Mouse (Mus musculus): ENCODE measurements around the gene Mob2. TPM values are rescaled to one million over a fixed set of nuclear protein-coding genes. Genes with fewer than 3 reads are reported as not detected.

Gene Mob2
- 57.5 and 64.2 TPM in 2 replicates for polyA plus RNA-seq (2015; fragmentation: Nextera tagmentation; extraction: Ambion mirVana)

DNA sequence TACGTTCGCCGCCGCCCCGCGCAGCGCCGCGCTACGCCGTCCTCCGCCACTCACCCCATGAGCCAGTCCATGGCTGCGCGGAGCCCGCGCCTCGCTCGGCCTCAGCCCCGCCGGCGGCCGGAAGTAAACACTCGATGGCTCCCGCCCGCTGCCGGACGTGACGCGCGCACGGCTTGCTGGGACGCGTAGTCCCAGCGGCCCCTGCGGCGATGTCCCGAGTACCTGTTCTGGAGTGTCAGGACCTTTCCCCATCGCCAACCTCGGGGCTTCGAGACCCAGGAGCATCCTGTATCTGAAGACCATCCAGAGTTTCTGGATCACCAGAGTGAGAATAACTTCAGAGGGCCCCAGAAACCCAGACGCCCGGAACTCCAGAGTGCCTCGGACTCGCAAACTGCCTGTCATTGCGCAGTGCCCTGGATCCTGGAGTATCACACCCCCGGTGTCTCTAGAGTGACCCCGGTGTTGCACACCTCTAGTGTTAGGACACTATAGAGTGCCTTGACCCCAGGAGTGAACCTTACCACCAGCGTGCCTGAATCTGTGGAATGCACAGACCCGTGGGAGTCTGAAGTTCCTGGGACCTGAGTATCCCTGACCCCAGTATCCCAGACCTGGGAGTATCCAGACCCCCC is at the start of gene Mob2:
Mob2 (minus strand) TSS at position 135 of the 635 bp plus-strand sequence.

GRCm38 (mm10) chr7:142095183-142095931 is 34.5 kb upstream of the Mob2 start, which contains the start of gene Dusp8:
Gene Dusp8 (minus strand): TSS chr7:142095843.

Small RNA genes lying within 50 kb of the gene (microRNA-seq; reads per million reads assigned to microRNA genes)
- not detected for gene Mir3104

Other genes starting within 250 kb of the Mob2 start
- 0.04 TPM in 2 replicates for gene Muc5b, start 222.0 kb downstream of the Mob2 start, polyA plus RNA-seq (2015; fragmentation: Nextera tagmentation; extraction: Ambion mirVana)
- 32.2 and 36.2 TPM in 2 replicates for gene Tollip, start 142.6 kb downstream of the Mob2 start, polyA plus RNA-seq (2015; fragmentation: Nextera tagmentation; extraction: Ambion mirVana)
- 0.17 and 0.30 TPM in 2 replicates for gene Brsk2, start 111.3 kb downstream of the Mob2 start, polyA plus RNA-seq (2015; fragmentation: Nextera tagmentation; extraction: Ambion mirVana)
- 3.4 and 6.9 TPM in 2 replicates for gene Dusp8, start 34.8 kb upstream of the Mob2 start, polyA plus RNA-seq (2015; fragmentation: Nextera tagmentation; extraction: Ambion mirVana)
- not detected in 2 replicates for gene Gm45618, start 59.7 kb upstream of the Mob2 start, polyA plus RNA-seq (2015; fragmentation: Nextera tagmentation; extraction: Ambion mirVana)
- gene Gm39115, start 75.0 kb upstream of the Mob2 start, polyA plus RNA-seq (2015; fragmentation: Nextera tagmentation; extraction: Ambion mirVana), result not detected in 2 replicates
- not detected in 2 replicates for gene Gm45337, start 83.5 kb upstream of the Mob2 start, polyA plus RNA-seq (2015; fragmentation: Nextera tagmentation; extraction: Ambion mirVana)
- gene Gm29735, start 96.0 kb upstream of the Mob2 start, polyA plus RNA-seq (2015; fragmentation: Nextera tagmentation; extraction: Ambion mirVana), result not detected in 2 replicates
- not detected in 2 replicates for gene Gm4553, start 104.7 kb upstream of the Mob2 start, polyA plus RNA-seq (2015; fragmentation: Nextera tagmentation; extraction: Ambion mirVana)
- not detected in 2 replicates for gene Krtap5-2, start 114.9 kb upstream of the Mob2 start, polyA plus RNA-seq (2015; fragmentation: Nextera tagmentation; extraction: Ambion mirVana)
- gene Gm10153, start 129.3 kb upstream of the Mob2 start, polyA plus RNA-seq (2015; fragmentation: Nextera tagmentation; extraction: Ambion mirVana), result not detected in 2 replicates
- not detected in 2 replicates for gene Krtap5-3, start 140.3 kb upstream of the Mob2 start, polyA plus RNA-seq (2015; fragmentation: Nextera tagmentation; extraction: Ambion mirVana)
- gene Gm7579, start 150.8 kb upstream of the Mob2 start, polyA plus RNA-seq (2015; fragmentation: Nextera tagmentation; extraction: Ambion mirVana), result not detected in 2 replicates
- gene Krtap5-5, start 168.9 kb upstream of the Mob2 start, polyA plus RNA-seq (2015; fragmentation: Nextera tagmentation; extraction: Ambion mirVana), result not detected in 2 replicates
- gene Gm40460, start 180.0 kb upstream of the Mob2 start, polyA plus RNA-seq (2015; fragmentation: Nextera tagmentation; extraction: Ambion mirVana), result not detected in 2 replicates
- not detected in 2 replicates for gene Gm2431, start 197.3 kb upstream of the Mob2 start, polyA plus RNA-seq (2015; fragmentation: Nextera tagmentation; extraction: Ambion mirVana)
- gene Gm4559, start 213.3 kb upstream of the Mob2 start, polyA plus RNA-seq (2015; fragmentation: Nextera tagmentation; extraction: Ambion mirVana), result not detected in 2 replicates
- not detected in 2 replicates for gene Krtap5-1, start 236.1 kb upstream of the Mob2 start, polyA plus RNA-seq (2015; fragmentation: Nextera tagmentation; extraction: Ambion mirVana)
- not detected in 2 replicates for gene Krtap5-4, start 242.5 kb upstream of the Mob2 start, polyA plus RNA-seq (2015; fragmentation: Nextera tagmentation; extraction: Ambion mirVana)

Measured in urinary bladder, postnatal 0 days (tissue).